Mouse (Mus musculus) liver, embryonic 14.5 days (tissue): Measurements from ENCODE around the gene Ankrd52. TPM values are rescaled to one million over a fixed set of nuclear protein-coding genes. Genes with fewer than 3 reads are reported as not detected.
A peak's percentile ranks its signal among the peaks of the same experiment; 100 is the strongest.

Experiments used
- ATAC-seq: fragments of 200-750 bp; cut with Nextera tagmentation; 2 replicates; pipeline ENCODE4 v1.8.0; 2017; ENCODE audit warnings: moderate number of reproducible peaks, mild to moderate bottlenecking, moderate library complexity; ENCODE audit not compliant: insufficient read depth
- DNase-seq, 3 experiments: peaks; one replicate each; pipeline ENCODE4 v3.0.0-alpha.2; 2012 to 2013; ENCODE audit warnings: low read depth in 3 of 3, low spot score in 3 of 3
- H3K27ac ChIP-seq: fragments of 300-500 bp; sonication (generic); 2 replicates; pipeline ENCODE4 v1.5.1; 2014; ENCODE audit warnings: moderate library complexity, mild to moderate bottlenecking, control low read depth, inconsistent platforms
- H3K27me3 ChIP-seq: fragments of 300-500 bp; sonication (generic); 2 replicates; pipeline ENCODE4 v1.6.1; 2014; ENCODE audit warnings: mild to moderate bottlenecking, low read length, moderate library complexity; ENCODE audit not compliant: control insufficient read depth, insufficient read depth
- H3K36me3 ChIP-seq: fragments of 300-500 bp; sonication (generic); replicated peaks from 2 replicates; pipeline ENCODE4 v1.6.1; 2014; ENCODE audit warnings: low read depth; ENCODE audit not compliant: control insufficient read depth, insufficient read depth
- H3K4me1 ChIP-seq, 2 experiments: fragments of 200-500 bp in 1 of 2; fragments of 300-500 bp in 1 of 2; sonication (generic) in 1 of 2; replicated peaks; 2 replicates each; pipeline ENCODE4 v1.6.1; 2012 to 2014; ENCODE audit warnings: antibody characterized with exemption in 1 of 2, inconsistent platforms in 1 of 2, low read length in 1 of 2; ENCODE audit not compliant: control insufficient read depth in 2 of 2, insufficient read depth in 2 of 2
- H3K4me2 ChIP-seq: fragments of 300-500 bp; sonication (generic); 2 replicates; pipeline ENCODE4 v1.6.1; 2014; ENCODE audit warnings: low read depth, mild to moderate bottlenecking, control low read depth, moderate library complexity
- H3K4me3 ChIP-seq, 2 experiments: fragments of 200-500 bp in 1 of 2; fragments of 300-500 bp in 1 of 2; sonication (generic) in 1 of 2; 2 replicates each; pipeline ENCODE4 v1.5.1; 2012 to 2014; ENCODE audit warnings: low read depth in 2 of 2, low read length in 2 of 2, mild to moderate bottlenecking in 2 of 2, control low read depth in 1 of 2, inconsistent platforms in 1 of 2, moderate library complexity in 1 of 2; ENCODE audit not compliant: insufficient read depth in 1 of 2
- H3K9ac ChIP-seq: fragments of 300-500 bp; sonication (generic); replicated peaks from 2 replicates; pipeline ENCODE4 v1.6.1; 2014; ENCODE audit warnings: mild to moderate bottlenecking, control low read depth, moderate library complexity
- H3K9me3 ChIP-seq: fragments of 300-500 bp; sonication (generic); 2 replicates; pipeline ENCODE4 v1.6.1; 2016; ENCODE audit warnings: low read length, mixed read lengths; ENCODE audit not compliant: control insufficient read depth
- CTCF ChIP-seq: IDR thresholded peaks from 2 replicates; pipeline ENCODE4 v1.5.1; 2016; ENCODE audit warnings: antibody characterized with exemption, low read depth, control low read depth
- EP300 ChIP-seq: IDR thresholded peaks from 2 replicates; pipeline ENCODE4 v1.6.1; 2016; ENCODE audit warnings: antibody characterized with exemption, low read depth
- WGBS: fragments of 180-500 bp; shearing (Covaris S2); extraction: QIAGEN DNeasy Blood & Tissue Kit; methylation state at CpG from one replicate; pipeline ENCODE4 v1.1.7; 2014; ENCODE audit not compliant: insufficient replicate concordance; 5-methylcytosine and 5-hydroxymethylcytosine counted together
- polyA plus RNA-seq, 2 experiments: library from polyadenylated mRNA; depleted of rRNA in 1 of 2; stranded (reverse) in 1 of 2; unstranded in 1 of 2; fragments of >200 nt; fragmentation: Nextera tagmentation in 1 of 2; extraction: Ambion mirVana in 1 of 2; gene quantifications; 2 replicates each; pipeline versions ENCODE4 v1.2.1 to v1.2.3; 2012 to 2014

Gene Ankrd52
- polyA plus RNA-seq, 2 experiments: 4.3 to 7.4 TPM

- no peak for DNase-seq
- WGBS: 59% methylated on average over 10 of the region's 10 CpGs
- no peak overlapping the region for H3K27ac ChIP-seq
- no peak overlapping the region for H3K4me2 ChIP-seq
- no peaks in the 10 kb centered on the region for H3K27me3 ChIP-seq
- peaks cover 12% of the 10 kb centered on the region for H3K36me3 ChIP-seq
- H3K9ac ChIP-seq: no peak overlapping the region
- no peaks in the 10 kb centered on the region for H3K4me1 ChIP-seq
- no peak overlapping the region for H3K4me3 ChIP-seq
- TF ChIP-seq EP300: no peak
- peak; percentile 50 for TF ChIP-seq CTCF
- H3K9me3 ChIP-seq: no peaks in the 10 kb centered on the region
- ATAC-seq: no peak
These were observed 63.5 kb downstream of the Ankrd52 start for GRCm38 (mm10) chr10:128440407-128440806.

GRCm38 (mm10) chr10:128441324-128442119, 64.6 kb downstream of the Ankrd52 start:
- H3K4me2 ChIP-seq: no peak overlapping the region
- ATAC-seq (no peak), DNase-seq (peak in 2 of 3 experiments; percentile 36 to 52)
- no peaks in the 10 kb centered on the region for H3K9me3 ChIP-seq
- TF ChIP-seq EP300: no peak
- TF ChIP-seq CTCF: no peak
- peaks cover 9% of the 10 kb centered on the region for H3K36me3 ChIP-seq
- H3K4me3 ChIP-seq: no peak overlapping the region
- no peaks in the 10 kb centered on the region for H3K4me1 ChIP-seq
- H3K27ac ChIP-seq: no peak overlapping the region
- H3K9ac ChIP-seq: no peak overlapping the region
- WGBS: 76% methylated on average over 10 of the region's 10 CpGs
- H3K27me3 ChIP-seq: no peaks in the 10 kb centered on the region

DNA sequence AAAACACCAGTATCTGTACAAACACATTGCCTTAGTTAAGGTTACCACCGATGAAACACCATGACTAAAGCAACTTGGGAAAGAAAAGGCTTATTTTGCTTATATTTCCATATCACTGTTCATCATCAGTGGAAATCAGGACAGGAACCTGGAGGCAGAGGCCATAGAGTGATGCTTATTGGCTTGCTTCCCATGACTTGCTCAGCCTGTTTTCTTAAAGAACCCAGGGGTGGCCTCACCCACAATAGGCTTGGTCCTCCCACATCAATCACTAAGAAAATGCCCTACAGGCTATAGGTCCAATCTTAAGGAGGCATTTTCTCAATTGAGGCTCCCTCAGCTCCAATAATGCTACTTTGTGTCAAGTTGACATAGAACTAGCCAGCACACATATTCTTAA, 65.8 kb downstream of the Ankrd52 start:
- Histone ChIP-seq H3K9ac (no peak overlapping the region), H3K9me3 (no peaks in the 10 kb centered on the region), H3K4me2 (no peak overlapping the region), H3K4me1 (no peaks in the 10 kb centered on the region), H3K4me3 (no peak overlapping the region), H3K36me3 (no peaks in the 10 kb centered on the region), H3K27ac (no peak overlapping the region), H3K27me3 (no peaks in the 10 kb centered on the region)
- WGBS: 82% methylated on average over 1 of the region's 1 CpGs
- ATAC-seq (no peak), DNase-seq (no peak)
- no peak for TF ChIP-seq EP300
- TF ChIP-seq CTCF: no peak

- ATAC-seq (no peak), DNase-seq (no peak)
- Histone ChIP-seq H3K9me3 (no peaks in the 10 kb centered on the region), H3K27ac (no peak overlapping the region), H3K36me3 (no peaks in the 10 kb centered on the region), H3K27me3 (no peaks in the 10 kb centered on the region), H3K4me2 (no peak overlapping the region), H3K9ac (no peak overlapping the region), H3K4me1 (no peaks in the 10 kb centered on the region), H3K4me3 (no peak overlapping the region)
- WGBS: 49% methylated on average over 6 of the region's 6 CpGs
- TF ChIP-seq CTCF: no peak
- no peak for TF ChIP-seq EP300
These were observed 67.4 kb downstream of the Ankrd52 start for GRCm38 (mm10) chr10:128444354-128444753.

GRCm38 (mm10) chr10:128445407-128445806, 68.5 kb downstream of the Ankrd52 start:
- ATAC-seq (no peak), DNase-seq (no peak)
- 19% methylated on average over 4 of the region's 4 CpGs for WGBS
- no peak overlapping the region for H3K27ac ChIP-seq
- H3K36me3 ChIP-seq: no peaks in the 10 kb centered on the region
- H3K4me2 ChIP-seq: no peak overlapping the region
- H3K4me3 ChIP-seq: no peak overlapping the region
- no peak overlapping the region for H3K9ac ChIP-seq
- no peaks in the 10 kb centered on the region for H3K27me3 ChIP-seq
- TF ChIP-seq EP300 (no peak), CTCF (no peak)
- no peaks in the 10 kb centered on the region for H3K9me3 ChIP-seq
- H3K4me1 ChIP-seq: no peaks in the 10 kb centered on the region
